Mouse (Mus musculus): ENCODE data around the gene Clcf1. TPM values are rescaled to one million over a fixed set of nuclear protein-coding genes. Genes with fewer than 3 reads are reported as not detected.
A peak's percentile ranks its signal among the peaks of the same experiment; 100 is the strongest.

The Clcf1 gene
- polyA plus RNA-seq, 1 experiment: 13.1 TPM

GRCm38 (mm10) chr19:4254230-4254629 lies 40.2 kb downstream of the Clcf1 start:
- no peak for DNase-seq (ENCODE audit: low spot score)

DNA sequence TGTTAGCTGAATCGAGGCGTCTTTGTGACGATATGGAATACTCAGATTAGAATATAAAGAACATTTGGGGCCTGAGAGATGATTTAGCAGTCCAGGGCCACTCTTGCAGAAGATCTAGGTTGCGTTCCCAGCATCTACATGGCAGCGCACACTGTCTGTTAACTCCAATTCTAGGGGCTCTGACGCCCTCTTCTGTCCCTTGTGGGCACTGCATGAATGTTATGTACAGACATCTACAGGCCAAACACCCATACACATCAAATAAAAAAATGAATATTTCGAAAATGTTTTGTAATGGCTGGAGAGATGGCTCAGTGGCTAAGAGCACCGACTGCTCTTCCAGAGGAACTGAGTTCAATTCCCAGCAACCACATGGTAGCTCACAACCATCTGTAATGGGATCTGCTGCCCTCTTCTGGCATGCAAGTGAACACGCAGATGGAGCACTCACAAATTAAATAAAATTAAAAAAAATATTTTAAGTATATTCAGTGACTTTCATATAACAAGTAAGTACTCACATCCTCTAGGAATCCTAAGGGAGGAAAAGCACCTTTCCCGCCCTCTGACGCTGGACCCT lies 41.6 kb downstream of the Clcf1 start:
- no peak for DNase-seq (ENCODE audit: low spot score)

GRCm38 (mm10) chr19:4257216-4257896 lies 43.3 kb downstream of the Clcf1 start:
- DNase-seq (ENCODE audit: low spot score): peak; percentile 74

- DNase-seq (ENCODE audit: low spot score): no peak
Measured at GRCm38 (mm10) chr19:4257897-4258252, 43.8 kb downstream of the Clcf1 start.

- DNase-seq (ENCODE audit: low spot score): no peak
Measured at GRCm38 (mm10) chr19:4261038-4261698, 47.1 kb downstream of the Clcf1 start.

DNA sequence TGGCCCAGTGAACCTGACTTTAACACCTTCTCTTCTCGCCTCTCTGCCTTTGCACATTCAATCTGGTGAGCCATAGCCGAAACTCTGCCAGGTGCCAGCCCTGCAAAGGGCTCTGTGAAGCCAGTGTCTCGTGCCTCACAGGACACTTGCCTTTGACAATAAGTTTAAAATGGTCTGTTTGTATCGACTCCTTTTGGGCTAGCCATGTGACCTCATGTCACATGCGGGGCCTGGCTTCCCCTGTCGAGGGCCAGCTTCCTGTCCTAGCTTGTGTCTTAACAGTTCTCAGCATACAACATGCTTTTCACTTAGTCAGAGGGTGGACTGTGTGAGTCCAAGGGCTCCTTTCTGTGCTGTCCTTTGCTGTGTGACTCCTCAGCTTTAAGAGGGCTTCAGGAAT lies 48.7 kb downstream of the Clcf1 start:
- no peak for DNase-seq (ENCODE audit: low spot score)

- DNase-seq (ENCODE audit: low spot score): no peak
Measured at GRCm38 (mm10) chr19:4263702-4264101, 49.7 kb downstream of the Clcf1 start.

DNA sequence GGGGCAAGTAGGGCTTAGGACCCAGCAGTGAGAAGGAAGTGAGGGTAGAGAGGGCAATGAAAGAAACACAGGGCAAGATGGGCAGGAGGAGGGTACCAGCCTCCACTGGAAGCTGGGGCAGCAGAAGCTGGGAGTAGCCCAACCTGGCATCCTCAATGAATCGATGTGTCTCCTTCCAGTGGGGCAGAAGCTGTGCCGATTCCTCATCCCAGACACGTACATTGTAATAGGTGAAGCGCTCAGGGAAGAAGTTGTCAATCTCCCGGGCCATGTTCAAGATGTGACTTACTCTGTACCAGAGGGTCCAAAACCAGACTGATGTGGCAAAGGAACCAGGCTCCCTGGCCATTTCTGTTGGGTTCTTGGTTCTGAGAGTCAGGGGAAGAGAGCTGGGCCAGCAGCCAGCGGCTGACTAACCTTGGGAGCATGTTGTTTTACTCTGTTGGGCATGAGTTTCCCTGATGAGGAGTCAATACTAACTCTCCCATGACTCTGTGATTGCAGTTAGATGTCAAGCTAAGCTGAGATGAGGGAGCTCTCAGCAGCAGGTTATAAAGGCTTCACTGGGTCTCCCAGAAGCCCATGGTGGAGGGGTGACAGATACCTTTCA lies 50.2 kb downstream of the Clcf1 start:
- DNase-seq (ENCODE audit: low spot score): no peak

GRCm38 (mm10) chr19:4265956-4266355 lies 51.9 kb downstream of the Clcf1 start:
- no peak for DNase-seq (ENCODE audit: low spot score)

DNA sequence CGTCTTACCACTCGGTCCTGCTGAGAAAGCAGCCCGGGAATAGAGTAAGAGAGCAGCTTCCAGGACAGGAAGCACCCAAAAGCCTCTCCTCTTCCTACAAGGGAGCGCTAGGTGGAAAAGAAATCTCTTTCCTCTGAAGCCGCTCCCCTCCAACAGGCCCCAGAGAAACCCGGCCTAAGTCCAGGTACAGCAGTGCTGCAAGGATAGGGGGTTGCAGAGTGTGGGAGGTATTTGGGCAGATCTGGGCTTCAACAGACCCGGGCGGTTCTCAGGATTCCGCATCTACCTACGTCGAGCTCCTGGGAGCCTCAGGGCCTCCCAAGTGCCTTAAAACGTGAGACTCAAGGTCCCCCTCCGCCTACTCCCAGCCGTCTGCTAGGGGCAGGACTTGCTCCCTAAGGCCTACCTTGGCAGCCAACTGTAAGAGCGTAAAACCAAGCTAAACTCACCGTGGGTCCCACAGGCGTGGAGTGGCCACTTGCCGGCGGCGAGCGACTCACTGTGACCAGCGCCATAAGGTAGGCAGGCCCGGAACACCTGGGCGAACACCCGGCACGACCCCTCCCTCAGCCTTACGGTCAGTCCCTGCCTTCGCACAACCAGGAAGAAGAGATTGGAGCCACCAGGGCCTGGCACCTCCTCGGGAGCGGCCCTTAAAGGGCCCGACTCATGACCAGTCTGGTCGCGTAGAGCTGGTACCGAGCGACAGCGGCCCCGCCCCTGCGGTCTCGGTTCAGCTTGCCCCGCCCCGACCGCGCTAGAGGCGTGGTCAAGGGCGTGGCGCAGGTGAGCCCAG lies 54.7 kb downstream of the Clcf1 start, which contains the start of gene Ssh3:
Ssh3 (minus strand) TSS at position 615 of the 796 bp plus-strand sequence.
- DNase-seq (ENCODE audit: low spot score): peak; percentile 72

- DNase-seq (ENCODE audit: low spot score): peak; percentile 18
Measured at GRCm38 (mm10) chr19:4270187-4270586, 56.1 kb downstream of the Clcf1 start.

DNA sequence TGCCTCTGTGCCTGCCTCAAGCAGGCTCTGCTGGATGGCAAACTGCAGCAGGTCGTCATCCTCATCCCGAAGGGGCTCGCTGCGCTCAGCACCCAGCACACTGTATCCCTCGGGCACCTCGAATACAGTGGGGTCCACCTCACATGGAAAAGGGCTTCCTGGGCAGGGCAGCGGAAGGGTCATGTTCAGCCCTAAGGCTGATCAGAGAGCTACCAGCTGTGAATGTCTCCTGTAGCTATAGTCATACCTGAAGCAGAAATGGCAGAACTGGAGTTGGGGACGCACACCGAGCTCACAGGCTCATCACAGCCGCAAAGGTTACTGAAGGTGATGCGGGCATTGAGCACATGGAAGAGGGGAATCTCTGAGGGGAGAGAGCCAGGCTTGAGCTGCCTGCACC lies 56.9 kb downstream of the Clcf1 start:
- DNase-seq (ENCODE audit: low spot score): no peak

Other genes with a start within 250 kb of the Clcf1 start
- gene Aldh3b2, start 241.9 kb upstream of the Clcf1 start, polyA plus RNA-seq (2012; rRNA removed): 108 and 135 TPM in 2 replicates
- gene Acy3, start 227.7 kb upstream of the Clcf1 start, polyA plus RNA-seq (2012; rRNA removed): 13.0 and 15.0 TPM in 2 replicates
- gene Tbx10, start 221.5 kb upstream of the Clcf1 start, polyA plus RNA-seq (2012; rRNA removed): 0.03 TPM in 1 of 2 replicates, not detected in the other
- 5.1 and 7.5 TPM in 2 replicates for gene Nudt8, start 213.7 kb upstream of the Clcf1 start, polyA plus RNA-seq (2012; rRNA removed)
- 3.2 and 3.6 TPM in 2 replicates for gene Gm49405, start 213.6 kb upstream of the Clcf1 start, polyA plus RNA-seq (2012; rRNA removed)
- 9.9 and 11.1 TPM in 2 replicates for gene Doc2g, start 210.9 kb upstream of the Clcf1 start, polyA plus RNA-seq (2012; rRNA removed)
- 157 and 167 TPM in 2 replicates for gene Ndufv1, start 201.4 kb upstream of the Clcf1 start, polyA plus RNA-seq (2012; rRNA removed)
- gene Gstp1, start 176.3 kb upstream of the Clcf1 start, polyA plus RNA-seq (2012; rRNA removed): 582 and 591 TPM in 2 replicates
- gene Gstp2, start 168.2 kb upstream of the Clcf1 start, polyA plus RNA-seq (2012; rRNA removed): 69.1 and 69.5 TPM in 2 replicates
- gene Gstp3, start 154.7 kb upstream of the Clcf1 start, polyA plus RNA-seq (2012; rRNA removed): 5.5 and 7.1 TPM in 2 replicates
- gene Cabp2, start 132.7 kb upstream of the Clcf1 start, polyA plus RNA-seq (2012; rRNA removed): not detected in 2 replicates
- gene Cdk2ap2, start 117.1 kb upstream of the Clcf1 start, polyA plus RNA-seq (2012; rRNA removed): 74.4 and 89.6 TPM in 2 replicates
- gene Pitpnm1, start 114.2 kb upstream of the Clcf1 start, polyA plus RNA-seq (2012; rRNA removed): 44.1 and 45.2 TPM in 2 replicates
- 154 and 160 TPM in 2 replicates for gene Aip, start 88.4 kb upstream of the Clcf1 start, polyA plus RNA-seq (2012; rRNA removed)
- 0.04 and 0.10 TPM in 2 replicates for gene Gpr152, start 74.5 kb upstream of the Clcf1 start, polyA plus RNA-seq (2012; rRNA removed)
- 0.30 and 0.31 TPM in 2 replicates for gene Cabp4, start 70.2 kb upstream of the Clcf1 start, polyA plus RNA-seq (2012; rRNA removed)
- gene Coro1b, start 65.6 kb upstream of the Clcf1 start, polyA plus RNA-seq (2012; rRNA removed): 243 and 277 TPM in 2 replicates
- 4.2 and 4.4 TPM in 2 replicates for gene Ptprcap, start 60.6 kb upstream of the Clcf1 start, polyA plus RNA-seq (2012; rRNA removed)
- gene Rps6kb2, start 50.9 kb upstream of the Clcf1 start, polyA plus RNA-seq (2012; rRNA removed): 42.6 and 51.9 TPM in 2 replicates
- 18.7 and 21.7 TPM in 2 replicates for gene Carns1, start 38.8 kb upstream of the Clcf1 start, polyA plus RNA-seq (2012; rRNA removed)
- gene Tbc1d10c, start 23.0 kb upstream of the Clcf1 start, polyA plus RNA-seq (2012; rRNA removed): 2.9 and 3.9 TPM in 2 replicates
- gene Ppp1ca, start 22.2 kb upstream of the Clcf1 start, polyA plus RNA-seq (2012; rRNA removed): 257 and 304 TPM in 2 replicates
- 19.2 and 23.2 TPM in 2 replicates for gene Rad9a, start 12.6 kb upstream of the Clcf1 start, polyA plus RNA-seq (2012; rRNA removed)
- not detected in 2 replicates for gene AC109138.7, start 119 bp downstream of the Clcf1 start, polyA plus RNA-seq (2012; rRNA removed)
- 76.4 and 82.1 TPM in 2 replicates for gene Pold4, start 17.7 kb downstream of the Clcf1 start, polyA plus RNA-seq (2012; rRNA removed)
- 83.3 and 90.8 TPM in 2 replicates for gene Ssh3, start 54.9 kb downstream of the Clcf1 start, polyA plus RNA-seq (2012; rRNA removed)
- 13.6 and 18.6 TPM in 2 replicates for gene Ankrd13d, start 68.9 kb downstream of the Clcf1 start, polyA plus RNA-seq (2012; rRNA removed)
- 69.4 and 74.6 TPM in 2 replicates for gene Grk2, start 92.0 kb downstream of the Clcf1 start, polyA plus RNA-seq (2012; rRNA removed)
- gene Kdm2a, start 184.0 kb downstream of the Clcf1 start, polyA plus RNA-seq (2012; rRNA removed): 63.5 and 67.8 TPM in 2 replicates
- gene Rhod, start 225.2 kb downstream of the Clcf1 start, polyA plus RNA-seq (2012; rRNA removed): 15.0 and 18.7 TPM in 2 replicates